Mouse (Mus musculus) kidney, adult 2 months (tissue): ENCODE data around the gene Slc29a1.

Experiments
- CTCF ChIP-seq: fragments of 200-500 bp; conservative IDR thresholded peaks from 2 replicates; pipeline ENCODE4 v1.5.1; 2011; ENCODE audit warnings: low read depth, mild to moderate bottlenecking, control low read depth, low read length, moderate library complexity, mixed read lengths; ENCODE audit not compliant: insufficient read depth, insufficient read length
- POLR2A ChIP-seq: fragments of 200-500 bp; IDR thresholded peaks from one replicate; pipeline ENCODE4 v1.6.1; 2011; ENCODE audit warnings: low read depth, low read length, control low read depth

- TF ChIP-seq POLR2A, result peak; percentile 97
- no peak for TF ChIP-seq CTCF
Measured at GRCm38 (mm10) chr17:45573087-45573779, 26.2 kb downstream of the Slc29a1 start, which contains the start of gene Hsp90ab1.
